Mouse (Mus musculus) CH12.LX (cell line): ENCODE data around the gene Gm20716. TPM values are rescaled to one million over a fixed set of nuclear protein-coding genes. Genes with fewer than 3 reads are reported as not detected.

Experiments
- DNase-seq: peaks from one replicate; pipeline ENCODE4 v3.0.0-alpha.2; 2013; ENCODE audit errors: extremely low read depth
- H3K27ac ChIP-seq: 2 replicates; pipeline ENCODE4 v1.5.1; 2012; ENCODE audit warnings: low read depth, mild to moderate bottlenecking, control low read depth, moderate library complexity; ENCODE audit not compliant: insufficient read depth
- H3K27me3 ChIP-seq: replicated peaks from 2 replicates; pipeline ENCODE3; 2012; ENCODE audit warnings: inconsistent platforms
- H3K36me3 ChIP-seq, 2 experiments: replicated peaks in 1 of 2; 2 replicates each; pipeline versions ENCODE3 to v1.6.1; 2012; ENCODE audit warnings: inconsistent platforms in 1 of 2, low read length in 1 of 2, mild to moderate bottlenecking in 1 of 2, mixed read lengths in 1 of 2, moderate library complexity in 1 of 2; ENCODE audit not compliant: control insufficient read depth in 1 of 2, insufficient read depth in 1 of 2
- H3K4me1 ChIP-seq, 2 experiments: 2 replicates each; pipeline ENCODE4 v1.6.1; 2012; ENCODE audit warnings: inconsistent platforms in 1 of 2, moderate library complexity in 1 of 2; ENCODE audit not compliant: insufficient read depth in 2 of 2, control insufficient read depth in 1 of 2
- H3K4me2 ChIP-seq: 2 replicates; pipeline ENCODE4 v1.6.1; 2012; ENCODE audit warnings: low read depth, mild to moderate bottlenecking, control low read depth; ENCODE audit not compliant: poor library complexity, insufficient read depth, severe bottlenecking
- H3K4me3 ChIP-seq, 3 experiments: fragments of 150-350 bp in 1 of 3; sonication (generic) in 1 of 3; replicated peaks in 1 of 3; 2 replicates each; pipeline versions ENCODE3 to v1.5.1; 2011 to 2012; ENCODE audit warnings: low read depth in 2 of 3, low read length in 2 of 3, mild to moderate bottlenecking in 2 of 3, moderate library complexity in 2 of 3, control low read depth in 1 of 3, improper control_type of control experiment in 1 of 3, inconsistent platforms in 1 of 3, mixed read lengths in 1 of 3; ENCODE audit not compliant: poor library complexity in 1 of 3
- H3K79me2 ChIP-seq: replicated peaks from 2 replicates; pipeline ENCODE4 v1.6.1; 2012; ENCODE audit warnings: mild to moderate bottlenecking, moderate library complexity; ENCODE audit not compliant: control insufficient read depth, poor library complexity, insufficient read depth, severe bottlenecking; ENCODE audit errors: extremely low read depth
- H3K9ac ChIP-seq: 2 replicates; pipeline ENCODE4 v1.6.1; 2012; ENCODE audit warnings: low read depth, mild to moderate bottlenecking, control low read depth, moderate library complexity; ENCODE audit not compliant: insufficient read depth
- H3K9me3 ChIP-seq: replicated peaks from 2 replicates; pipeline ENCODE3; 2012; ENCODE audit warnings: low read length, inconsistent platforms, mixed read lengths
- BHLHE40 ChIP-seq: IDR thresholded peaks from 2 replicates; pipeline ENCODE4 v1.6.1; 2011; ENCODE audit warnings: mild to moderate bottlenecking, low read depth, low read length, improper control_type of control experiment
- E2F4 ChIP-seq: IDR thresholded peaks from 2 replicates; pipeline ENCODE4 v1.6.1; 2011; ENCODE audit warnings: low read depth, low read length, improper control_type of control experiment; ENCODE audit not compliant: insufficient replicate concordance
- ELF1 ChIP-seq: IDR thresholded peaks from 2 replicates; pipeline ENCODE4 v1.6.1; 2014; ENCODE audit warnings: low read depth, mild to moderate bottlenecking, inconsistent platforms, low read length, improper control_type of control experiment
- IRF4 ChIP-seq: IDR thresholded peaks from 2 replicates; pipeline ENCODE4 v1.6.1; 2014; ENCODE audit warnings: low read depth, mild to moderate bottlenecking, inconsistent platforms, low read length, improper control_type of control experiment
- JUN ChIP-seq: IDR thresholded peaks from 2 replicates; pipeline ENCODE4 v1.6.1; 2011; ENCODE audit warnings: low read depth, mild to moderate bottlenecking, low read length, improper control_type of control experiment, moderate library complexity; ENCODE audit not compliant: insufficient read depth
- JUND ChIP-seq: conservative IDR thresholded peaks from 2 replicates; pipeline ENCODE4 v1.6.1; 2011; ENCODE audit warnings: low read depth, low read length, improper control_type of control experiment
- KAT2A ChIP-seq: IDR thresholded peaks from 2 replicates; pipeline ENCODE4 v1.6.1; 2012; ENCODE audit warnings: low read length, improper control_type of control experiment, inconsistent platforms; ENCODE audit not compliant: insufficient replicate concordance
- MAFK ChIP-seq: IDR thresholded peaks from 2 replicates; pipeline ENCODE4 v1.6.1; 2011; ENCODE audit warnings: low read length, improper control_type of control experiment; ENCODE audit not compliant: insufficient replicate concordance
- MAX ChIP-seq: IDR thresholded peaks from 2 replicates; pipeline ENCODE4 v1.6.1; 2011; ENCODE audit warnings: low read length, improper control_type of control experiment
- MEF2A ChIP-seq: IDR thresholded peaks from 2 replicates; pipeline ENCODE4 v1.6.1; 2014; ENCODE audit warnings: low read depth, mild to moderate bottlenecking, inconsistent platforms, low read length, improper control_type of control experiment, borderline replicate concordance
- MXI1 ChIP-seq: IDR thresholded peaks from 2 replicates; pipeline ENCODE4 v1.6.1; 2011; ENCODE audit warnings: mild to moderate bottlenecking, low read depth, low read length, improper control_type of control experiment
- NELFE ChIP-seq: IDR thresholded peaks from 2 replicates; pipeline ENCODE4 v1.6.1; 2011; ENCODE audit warnings: low read depth, low read length, improper control_type of control experiment
- POLR2AphosphoS2 ChIP-seq: IDR thresholded peaks from 2 replicates; pipeline ENCODE4 v1.6.1; 2011; ENCODE audit warnings: low read depth, low read length, improper control_type of control experiment
- SMC3 ChIP-seq: IDR thresholded peaks from 2 replicates; pipeline ENCODE4 v1.6.1; 2011; ENCODE audit warnings: low read depth, low read length, improper control_type of control experiment
- TBP ChIP-seq: conservative IDR thresholded peaks from 2 replicates; pipeline ENCODE4 v1.6.1; 2011; ENCODE audit warnings: low read depth, low read length, improper control_type of control experiment
- UBTF ChIP-seq: IDR thresholded peaks from 2 replicates; pipeline ENCODE4 v1.6.1; 2012; ENCODE audit warnings: low read depth, mild to moderate bottlenecking, inconsistent platforms, low read length, improper control_type of control experiment, moderate library complexity
- USF2 ChIP-seq: conservative IDR thresholded peaks from 2 replicates; pipeline ENCODE4 v1.6.1; 2011; ENCODE audit warnings: low read depth, low read length, improper control_type of control experiment
- ZKSCAN1 ChIP-seq: IDR thresholded peaks from 2 replicates; pipeline ENCODE4 v1.6.1; 2012; ENCODE audit warnings: low read depth, inconsistent platforms, low read length, improper control_type of control experiment, borderline replicate concordance
- ZMIZ1 ChIP-seq: IDR thresholded peaks from 2 replicates; pipeline ENCODE4 v1.6.1; 2012; ENCODE audit warnings: low read depth, mild to moderate bottlenecking, inconsistent platforms, low read length, improper control_type of control experiment
- ZNF384 ChIP-seq: IDR thresholded peaks from 2 replicates; pipeline ENCODE4 v1.6.1; 2012; ENCODE audit warnings: low read depth, low read length, improper control_type of control experiment, inconsistent platforms
- dilution Hi-C: fragments of 300-500 bp; cut with MboI; formaldehyde crosslinking; loops from 2 replicates; pipeline ENCODE4 v1.14.3; 2020; ENCODE audit warnings: low sequenced_read_pairs; ENCODE audit not compliant: extremely low pct_unique_long_range_greater_than_20kb, extremely low pct_ligation_motif_present
- in situ Hi-C: fragments of 300-500 bp; cut with MboI; formaldehyde crosslinking; loops from 3 replicates; pipeline ENCODE4 v1.14.3; 2019; ENCODE audit warnings: low sequenced_read_pairs, low pct_ligation_motif_present, low pct_unique_long_range_greater_than_20kb, mixed read lengths
- polyA plus RNA-seq: library from polyadenylated mRNA; unstranded; fragments of >175 nt; gene quantifications from 2 replicates; pipeline ENCODE4 v1.2.1, GENCODE M21; 2012; ENCODE audit warnings: low read depth; ENCODE audit not compliant: insufficient read length
- total RNA-seq, 2 experiments: library from RNA; depleted of rRNA; stranded (reverse); fragments of 300-350 nt in 1 of 2; fragments of >200 nt in 1 of 2; gene quantifications; 2 replicates each; pipeline ENCODE4 v1.2.3; 2012 to 2014

Gm20716 gene
- total and polyA plus RNA-seq, 3 experiments: 27.8 to 34.8 (median 28.6) TPM

DNA sequence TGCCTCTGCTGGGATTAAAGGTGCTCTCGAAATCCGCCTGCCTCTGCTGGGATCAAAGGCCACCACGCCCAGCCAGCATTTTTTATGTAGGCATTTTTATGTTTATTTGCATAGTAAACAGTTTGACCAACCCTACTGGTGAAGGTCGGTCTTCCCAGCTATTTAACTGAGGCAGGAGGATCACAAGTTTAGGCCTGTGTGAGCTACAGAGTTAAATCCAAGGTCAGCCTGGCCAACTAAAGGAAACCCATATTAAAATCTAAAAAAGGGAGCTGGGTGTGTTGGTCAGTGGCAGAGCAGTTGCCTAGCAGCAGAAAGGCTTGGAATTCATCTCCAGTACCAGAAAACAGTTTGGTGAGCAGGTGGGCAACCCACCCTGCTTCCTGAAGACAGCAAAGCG is 3.1 kb upstream of the Gm20716 start:
- H3K4me1 ChIP-seq: peaks cover 9 to 25% of the 10 kb centered on the region in 2 experiments
- H3K79me2 ChIP-seq: peaks cover 29% of the 10 kb centered on the region
- in situ Hi-C loops: no loop called here
- no peak overlapping the region for H3K4me3 ChIP-seq
- no peak overlapping the region for H3K9ac ChIP-seq
- no peak overlapping the region for H3K27ac ChIP-seq
- no peak for DNase-seq
- peaks cover 3% of the 10 kb centered on the region for H3K9me3 ChIP-seq
- TF ChIP-seq KAT2A (no peak), MEF2A (no peak), ELF1 (no peak)
- H3K27me3 ChIP-seq: peaks cover 6% of the 10 kb centered on the region
- peaks cover 0 to 24% of the 10 kb centered on the region in 2 experiments for H3K36me3 ChIP-seq
- no peak overlapping the region for H3K4me2 ChIP-seq
- dilution Hi-C loops: no loop called here

DNA sequence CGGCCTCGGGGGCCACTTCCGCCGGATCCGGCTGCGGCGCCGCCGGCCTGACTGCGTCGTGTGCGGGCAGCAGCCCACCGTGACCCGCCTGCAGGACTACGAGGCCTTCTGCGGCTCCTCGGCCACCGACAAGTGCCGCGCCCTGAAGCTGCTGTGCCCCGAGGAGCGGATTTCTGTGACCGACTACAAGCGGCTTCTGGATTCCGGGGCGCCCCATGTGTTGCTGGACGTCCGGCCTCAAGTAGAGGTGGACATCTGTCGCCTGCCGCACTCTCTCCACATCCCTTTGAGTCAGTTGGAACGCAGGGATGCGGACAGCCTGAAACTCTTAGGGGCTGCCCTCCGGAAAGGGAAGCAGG is 1.3 kb upstream of the Gm20716 start:
- dilution Hi-C loops (no loop called here), in situ Hi-C loops (no loop called here)
- Histone ChIP-seq H3K27me3 (no peaks in the 10 kb centered on the region), H3K4me1 (peaks cover 9 to 34% of the 10 kb centered on the region in 2 experiments), H3K4me2 (peak overlapping the region; percentile 78), H3K9ac (no peak overlapping the region), H3K79me2 (peaks cover 44% of the 10 kb centered on the region), H3K27ac (no peak overlapping the region), H3K9me3 (no peaks in the 10 kb centered on the region), H3K4me3 (peak overlapping the region; percentile 93 to 99 (median 98)), H3K36me3 (peaks cover 0 to 37% of the 10 kb centered on the region in 2 experiments)
- DNase-seq: no peak
- no peak for TF ChIP-seq POLR2AphosphoS2
- no peak for TF ChIP-seq BHLHE40
- TF ChIP-seq SMC3: no peak
- no peak for TF ChIP-seq TBP
- TF ChIP-seq USF2: no peak
- TF ChIP-seq MXI1: no peak
- TF ChIP-seq ZMIZ1: no peak
- no peak for TF ChIP-seq ZNF384
- no peak for TF ChIP-seq JUN
- no peak for TF ChIP-seq ELF1
- TF ChIP-seq KAT2A: no peak
- no peak for TF ChIP-seq UBTF
- no peak for TF ChIP-seq E2F4
- no peak for TF ChIP-seq NELFE
- no peak for TF ChIP-seq MAFK
- no peak for TF ChIP-seq ZKSCAN1
- no peak for TF ChIP-seq IRF4
- no peak for TF ChIP-seq JUND
- no peak for TF ChIP-seq MAX
